Mouse (Mus musculus): ENCODE measurements around the gene Nppb.

- TF ChIP-seq CTCF (IDR thresholded peaks at IDR 0.05; ENCODE audit: low read depth) (no peak), EP300 (IDR thresholded peaks at IDR 0.05; ENCODE audit: low read depth) (no peak)
Measured at GRCm38 (mm10) chr4:147962781-147963180, 22.8 kb upstream of the Nppb start.

Measured in liver, embryonic 14.5 days (tissue).